Mouse (Mus musculus): ENCODE measurements around the gene Timm29.

DNA sequence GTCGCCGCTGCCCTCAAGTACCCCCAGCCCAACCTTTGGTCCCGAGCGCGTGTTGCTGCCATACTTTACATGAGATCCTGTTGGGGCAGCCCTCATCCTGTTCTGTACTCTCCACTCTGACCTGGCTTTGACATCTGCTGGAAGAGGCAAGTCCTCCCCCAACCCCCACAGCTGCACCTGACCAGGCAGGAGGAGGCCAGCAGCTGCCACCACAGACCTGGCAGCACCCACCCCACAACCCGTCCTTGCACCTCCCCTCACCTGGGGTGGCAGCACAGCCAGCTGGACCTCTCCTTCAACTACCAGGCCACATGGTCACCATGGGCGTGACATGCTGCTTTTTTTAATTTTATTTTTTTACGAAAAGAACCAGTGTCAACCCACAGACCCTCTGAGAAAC lies 4.2 kb upstream of the Timm29 start:
- TF ChIP-seq CTCF (IDR thresholded peaks at IDR 0.05): no peak
- TF ChIP-seq EP300 (IDR thresholded peaks at IDR 0.05): no peak
